Mouse (Mus musculus) lung, postnatal 0 days (tissue): ENCODE measurements around the gene Tldc2. TPM values are rescaled to one million over a fixed set of nuclear protein-coding genes. Genes with fewer than 3 reads are reported as not detected.

Source experiments
- ATAC-seq: fragments of 200-750 bp; cut with Nextera tagmentation; 2 replicates; pipeline ENCODE4 v1.8.0; 2017; ENCODE audit warnings: moderate library complexity
- DNase-seq: peaks from one replicate; pipeline ENCODE4 v3.0.0-alpha.2; 2016; ENCODE audit warnings: low spot score
- H3K27ac ChIP-seq: fragments of 300-500 bp; sonication (generic); 2 replicates; pipeline ENCODE4 v1.5.1; 2014; ENCODE audit warnings: antibody characterized with exemption, mild to moderate bottlenecking, low read length, mixed read lengths
- H3K27me3 ChIP-seq: fragments of 300-500 bp; sonication (generic); replicated peaks from 2 replicates; pipeline ENCODE4 v1.6.1; 2014; ENCODE audit warnings: low read length, mixed read lengths; ENCODE audit not compliant: insufficient read depth
- H3K36me3 ChIP-seq: fragments of 300-500 bp; sonication (generic); 2 replicates; pipeline ENCODE4 v1.6.1; 2014; ENCODE audit warnings: low read length, mixed read lengths; ENCODE audit not compliant: insufficient read depth
- H3K4me1 ChIP-seq: fragments of 300-500 bp; sonication (generic); 2 replicates; pipeline ENCODE4 v1.6.1; 2014; ENCODE audit warnings: antibody characterized with exemption, low read depth, low read length, mixed read lengths; ENCODE audit not compliant: insufficient read depth
- H3K4me2 ChIP-seq: fragments of 300-500 bp; sonication (generic); replicated peaks from 2 replicates; pipeline ENCODE4 v1.6.1; 2014; ENCODE audit warnings: low read depth, mild to moderate bottlenecking, low read length, moderate library complexity, mixed read lengths
- H3K4me3 ChIP-seq: fragments of 300-500 bp; sonication (generic); 2 replicates; pipeline ENCODE4 v1.5.1; 2014; ENCODE audit warnings: low read depth, low read length
- H3K9ac ChIP-seq: fragments of 300-500 bp; sonication (generic); replicated peaks from 2 replicates; pipeline ENCODE4 v1.6.1; 2014; ENCODE audit warnings: low read depth, mild to moderate bottlenecking
- H3K9me3 ChIP-seq: fragments of 300-500 bp; sonication (generic); 2 replicates; pipeline ENCODE4 v1.6.1; 2016; ENCODE audit warnings: low read length, mixed read lengths
- CTCF ChIP-seq: IDR thresholded peaks from 2 replicates; pipeline ENCODE4 v1.5.1; 2016; ENCODE audit warnings: antibody characterized with exemption, mild to moderate bottlenecking
- EP300 ChIP-seq: IDR thresholded peaks from 2 replicates; pipeline ENCODE4 v1.6.1; 2016; ENCODE audit warnings: antibody characterized with exemption, mild to moderate bottlenecking, control low read depth
- WGBS: fragments of 180-500 bp; shearing (Covaris S2); extraction: QIAGEN DNeasy Blood & Tissue Kit; methylation state at CpG from one replicate; pipeline ENCODE4 v1.1.7; 2014; 5-methylcytosine and 5-hydroxymethylcytosine counted together
- polyA plus RNA-seq: library from polyadenylated mRNA; unstranded; fragments of >200 nt; fragmentation: Nextera tagmentation; extraction: Ambion mirVana; gene quantifications from 2 replicates; pipeline ENCODE4 v1.2.1, GENCODE M21; 2015

Tldc2 gene
- polyA plus RNA-seq, 1 experiment from 2014 or later: not detected

DNA sequence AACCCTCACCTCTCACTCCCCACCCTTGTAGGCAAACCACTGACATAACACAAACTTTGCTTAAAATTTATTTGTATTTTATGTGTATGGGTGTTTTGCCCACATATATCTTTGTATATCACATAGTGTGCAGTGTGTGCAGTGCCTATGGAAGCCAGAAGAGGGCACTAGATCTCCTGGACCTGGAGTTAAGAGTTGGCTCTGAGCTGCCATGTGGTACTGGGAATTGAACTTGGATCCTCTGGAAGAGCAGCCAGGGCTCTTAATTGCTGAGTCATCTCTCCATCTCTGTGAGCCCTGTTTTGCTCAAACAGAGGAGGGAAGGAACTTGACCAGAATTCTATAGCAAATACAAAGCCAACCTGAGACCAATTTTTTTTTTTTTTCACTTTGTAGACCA lies 42.9 kb upstream of the Tldc2 start:
- H3K4me3 ChIP-seq: no peak overlapping the region
- no peak overlapping the region for H3K27ac ChIP-seq
- H3K4me2 ChIP-seq: no peak overlapping the region
- DNase-seq (no peak), ATAC-seq (no peak)
- H3K27me3 ChIP-seq: no peaks in the 10 kb centered on the region
- H3K4me1 ChIP-seq: peaks cover 9% of the 10 kb centered on the region; the same call in 1 of the 2 replicates
- H3K9me3 ChIP-seq: no peaks in the 10 kb centered on the region; the same call in 1 of the 2 replicates
- TF ChIP-seq EP300 (no peak), CTCF (peak; percentile 71)
- peaks cover 28% of the 10 kb centered on the region for H3K36me3 ChIP-seq
- no peak overlapping the region for H3K9ac ChIP-seq

- no peak overlapping the region for H3K4me3 ChIP-seq
- H3K36me3 ChIP-seq: peaks cover 10% of the 10 kb centered on the region; the same call in 1 of the 2 replicates
- H3K27ac ChIP-seq: no peak overlapping the region
- no peak overlapping the region for H3K4me2 ChIP-seq
- no peak overlapping the region for H3K9ac ChIP-seq
- H3K27me3 ChIP-seq: no peaks in the 10 kb centered on the region
- TF ChIP-seq EP300 (no peak), CTCF (no peak)
- 94% methylated on average over 2 of the region's 2 CpGs for WGBS
- no peak for DNase-seq
- H3K4me1 ChIP-seq: peaks cover 5% of the 10 kb centered on the region; the same call in 1 of the 2 replicates
- H3K9me3 ChIP-seq: no peaks in the 10 kb centered on the region; the same call in 1 of the 2 replicates
- no peak for ATAC-seq
Observed at GRCm38 (mm10) chr2:157045932-157046331, 40.9 kb upstream of the Tldc2 start.

DNA sequence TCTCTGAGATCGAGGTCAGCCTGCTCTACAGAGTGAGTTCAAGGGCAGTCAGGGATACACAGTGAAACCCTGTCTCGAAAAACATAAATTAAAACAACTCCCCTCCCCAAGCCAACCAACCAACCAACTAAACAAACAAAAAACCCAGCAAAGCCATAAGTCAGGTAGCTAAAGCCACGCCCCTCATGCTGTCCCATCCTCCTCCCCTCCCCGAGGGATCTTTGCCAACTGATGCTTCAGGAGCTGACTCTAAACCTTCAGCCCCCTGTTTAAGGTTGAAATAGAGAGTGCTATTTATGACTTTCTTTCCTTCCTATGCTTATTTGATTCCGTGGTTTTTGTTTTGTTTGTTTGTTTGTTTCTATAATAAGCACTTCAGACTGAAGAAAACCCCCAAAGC lies 39.9 kb upstream of the Tldc2 start:
- no peak for ATAC-seq
- H3K4me3 ChIP-seq: no peak overlapping the region
- H3K4me2 ChIP-seq: no peak overlapping the region
- H3K9me3 ChIP-seq: no peaks in the 10 kb centered on the region; the same call in 1 of the 2 replicates
- 83% methylated on average over 5 of the region's 5 CpGs for WGBS
- H3K9ac ChIP-seq: no peak overlapping the region
- no peaks in the 10 kb centered on the region for H3K27me3 ChIP-seq
- no peak for TF ChIP-seq EP300
- TF ChIP-seq CTCF: no peak
- DNase-seq: no peak
- H3K4me1 ChIP-seq: peaks cover 5% of the 10 kb centered on the region; the same call in 1 of the 2 replicates
- H3K27ac ChIP-seq: no peak overlapping the region
- H3K36me3 ChIP-seq: peaks cover 9% of the 10 kb centered on the region; the same call in 1 of the 2 replicates

DNA sequence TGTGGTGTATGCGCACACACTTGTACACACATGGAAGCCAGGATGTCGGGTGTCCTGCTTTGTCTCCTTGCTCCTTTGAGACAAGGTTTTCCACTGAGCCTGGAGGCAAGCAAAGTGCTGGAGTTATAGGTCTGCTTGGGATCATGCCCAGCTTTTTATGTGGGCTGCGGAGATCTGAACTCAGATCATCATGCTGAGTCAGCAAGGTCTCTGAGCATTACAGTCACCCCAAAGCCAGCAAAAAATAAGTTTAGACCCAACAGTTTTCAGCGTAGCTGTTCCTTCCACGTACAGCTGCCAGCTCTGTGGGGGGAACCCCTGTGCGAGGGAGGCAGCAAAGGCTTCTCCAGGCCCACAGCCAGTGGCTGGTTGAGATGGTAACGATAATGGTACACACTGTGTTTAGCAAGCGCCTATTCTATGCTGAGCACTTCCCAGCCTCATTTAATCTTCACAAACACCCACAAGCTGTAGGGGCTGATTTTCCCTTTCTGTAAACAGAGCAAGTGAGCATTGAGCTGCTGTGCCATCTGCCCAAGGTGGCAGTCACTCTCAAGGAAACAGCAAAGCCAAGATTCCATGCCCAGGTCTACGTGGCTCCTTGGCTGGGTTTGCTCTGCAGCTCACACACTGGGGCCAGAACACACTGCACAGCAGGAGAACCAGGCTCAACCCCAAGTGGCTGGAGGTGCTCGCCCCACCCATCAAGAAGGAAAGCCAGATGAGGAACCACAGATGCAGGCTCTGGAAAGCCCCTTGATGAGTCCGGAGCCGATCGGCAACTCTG lies 38.3 kb upstream of the Tldc2 start:
- H3K9ac ChIP-seq: no peak overlapping the region
- H3K27me3 ChIP-seq: no peaks in the 10 kb centered on the region
- H3K4me1 ChIP-seq: peaks cover 5% of the 10 kb centered on the region; the same call in 1 of the 2 replicates
- H3K27ac ChIP-seq: 0 out of 2 replicates have a peak overlapping the region, but pooled peaks have one; percentile 0
- ATAC-seq (peak; percentile 68), DNase-seq (peak; percentile 63)
- TF ChIP-seq CTCF (no peak), EP300 (no peak)
- no peaks in the 10 kb centered on the region; the same call in 1 of the 2 replicates for H3K9me3 ChIP-seq
- WGBS: 74% methylated on average over 13 of the region's 13 CpGs
- H3K4me2 ChIP-seq: no peak overlapping the region
- H3K4me3 ChIP-seq: no peak overlapping the region
- peaks cover 9% of the 10 kb centered on the region; the same call in 1 of the 2 replicates for H3K36me3 ChIP-seq

DNA sequence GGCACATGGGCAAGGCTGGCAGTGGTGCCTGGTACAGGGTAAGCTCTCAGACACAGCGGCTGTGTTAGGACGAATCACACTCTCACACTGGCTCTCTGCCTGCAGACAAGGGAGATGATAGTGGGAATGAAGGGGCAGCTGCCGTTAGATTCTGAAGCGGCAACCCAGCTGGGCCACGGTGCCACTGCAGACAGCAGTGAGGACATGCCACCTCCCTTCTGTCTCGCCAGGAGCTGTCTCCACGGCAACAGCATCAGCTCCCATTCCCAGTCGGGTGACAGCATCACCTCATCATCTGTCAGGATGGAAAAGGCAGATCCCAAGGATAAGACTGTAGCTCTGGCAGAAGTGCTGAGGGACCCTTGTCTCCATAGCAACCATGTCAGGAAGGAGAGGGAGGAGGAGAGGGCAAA lies 37.0 kb upstream of the Tldc2 start:
- no peak overlapping the region for H3K9ac ChIP-seq
- H3K9me3 ChIP-seq: no peaks in the 10 kb centered on the region
- H3K27me3 ChIP-seq: no peaks in the 10 kb centered on the region
- peak; percentile 44 for DNase-seq
- H3K36me3 ChIP-seq: 0 out of 2 replicates have a peak, but pooled peaks cover under 1% of the 10 kb centered on the region
- H3K4me3 ChIP-seq: no peak overlapping the region
- peak; percentile 4; the same call in 1 of the 2 replicates for ATAC-seq
- H3K4me2 ChIP-seq: no peak overlapping the region
- H3K27ac ChIP-seq: 0 out of 2 replicates have a peak overlapping the region, but pooled peaks have one; percentile 5
- WGBS: 53% methylated on average over 6 of the region's 8 CpGs
- peaks cover 8% of the 10 kb centered on the region; the same call in 1 of the 2 replicates for H3K4me1 ChIP-seq
- TF ChIP-seq EP300 (no peak), CTCF (no peak)

- ATAC-seq: no peak
- DNase-seq: no peak
- no peak for TF ChIP-seq EP300
- TF ChIP-seq CTCF: no peak
- peaks cover 15% of the 10 kb centered on the region for H3K4me1 ChIP-seq
- no peak overlapping the region for H3K4me3 ChIP-seq
- no peak overlapping the region for H3K4me2 ChIP-seq
- H3K36me3 ChIP-seq: no peaks in the 10 kb centered on the region
- 0 out of 2 replicates have a peak overlapping the region, but pooled peaks have one; percentile 21 for H3K27ac ChIP-seq
- H3K27me3 ChIP-seq: no peaks in the 10 kb centered on the region
- no peaks in the 10 kb centered on the region for H3K9me3 ChIP-seq
- 67% methylated on average over 8 of the region's 8 CpGs for WGBS
- no peak overlapping the region for H3K9ac ChIP-seq
Observed at GRCm38 (mm10) chr2:157052448-157052847, 34.4 kb upstream of the Tldc2 start.
